Mouse (Mus musculus) adrenal gland, adult 10 weeks (tissue): ENCODE data around the gene H2-Q6. TPM values are rescaled to one million over a fixed set of nuclear protein-coding genes. Genes with fewer than 3 reads are reported as not detected.

Source experiments
- polyA plus RNA-seq: library from polyadenylated mRNA; stranded (reverse); fragments of 350-450 nt; fragmentation: Illumina TruSeq; extraction: RNeasy Lipid Tissue Mini Kit (QIAGEN cat#74804); gene quantifications from one replicate; pipeline ENCODE4 v1.2.3, GENCODE M21; 2014; ENCODE audit warnings: low read depth, low replicate concordance

Gene H2-Q6
- polyA plus RNA-seq: 3.8 TPM

DNA sequence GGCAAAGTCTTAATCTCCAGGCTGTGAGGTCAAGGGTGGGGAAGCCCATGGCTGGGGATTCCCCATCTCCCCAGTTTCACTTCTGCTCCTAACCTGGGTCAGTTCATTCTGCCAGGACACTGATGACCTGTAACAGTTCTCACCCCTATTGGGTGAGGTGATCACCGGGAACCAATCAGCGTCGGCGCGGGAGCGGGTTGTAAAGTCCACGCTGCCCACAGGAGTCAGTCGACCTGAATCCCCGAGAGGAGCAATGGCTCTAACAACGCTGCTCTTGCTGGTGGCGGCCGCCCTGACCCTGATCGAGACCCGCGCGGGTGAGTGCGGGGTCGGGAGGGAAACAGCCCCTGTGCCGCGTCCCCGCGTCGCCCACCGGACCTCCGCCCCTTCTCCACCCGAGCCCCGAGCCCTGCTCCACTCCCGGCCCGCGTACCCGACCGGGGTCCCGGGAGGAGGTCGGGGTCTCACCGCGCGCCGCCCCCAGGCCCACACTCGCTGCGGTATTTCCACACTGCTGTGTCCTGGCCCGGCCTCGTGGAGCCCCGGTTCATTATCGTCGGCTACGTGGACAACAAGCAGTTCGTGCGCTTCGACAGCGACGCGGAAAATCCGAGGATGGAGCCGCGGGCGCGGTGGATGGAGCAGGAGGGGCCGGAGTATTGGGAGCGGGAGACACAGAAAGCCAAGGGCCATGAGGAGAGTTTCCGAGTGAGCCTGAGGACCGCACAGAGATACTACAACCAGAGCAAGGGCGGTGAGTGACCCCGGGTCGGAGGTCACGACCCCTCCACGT lies at the start of gene H2-Q6:
TSS of gene H2-Q6 (plus strand) at position 227 of the 793 bp plus-strand sequence.

DNA sequence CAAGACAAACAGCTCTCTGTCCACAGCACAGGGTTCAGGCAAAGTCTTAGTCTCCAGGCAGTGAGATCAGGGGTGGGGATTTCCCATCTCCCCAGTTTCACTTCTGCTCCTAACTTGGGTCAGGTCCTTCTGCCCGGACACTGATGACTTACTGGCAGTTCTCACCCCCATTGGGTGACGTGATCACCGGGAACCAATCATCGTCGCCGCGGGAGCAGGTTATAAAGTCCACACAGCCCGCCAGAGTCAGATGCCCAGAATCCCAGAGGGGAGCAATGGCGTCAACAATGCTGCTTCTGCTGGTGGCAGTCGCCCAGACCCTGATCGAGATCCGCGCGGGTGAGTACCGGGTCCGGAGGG lies 45.3 kb upstream of the H2-Q6 start, which contains the start of gene H2-Q4:
TSS of gene H2-Q4 (plus strand) at position 249 of the 360 bp plus-strand sequence.

DNA sequence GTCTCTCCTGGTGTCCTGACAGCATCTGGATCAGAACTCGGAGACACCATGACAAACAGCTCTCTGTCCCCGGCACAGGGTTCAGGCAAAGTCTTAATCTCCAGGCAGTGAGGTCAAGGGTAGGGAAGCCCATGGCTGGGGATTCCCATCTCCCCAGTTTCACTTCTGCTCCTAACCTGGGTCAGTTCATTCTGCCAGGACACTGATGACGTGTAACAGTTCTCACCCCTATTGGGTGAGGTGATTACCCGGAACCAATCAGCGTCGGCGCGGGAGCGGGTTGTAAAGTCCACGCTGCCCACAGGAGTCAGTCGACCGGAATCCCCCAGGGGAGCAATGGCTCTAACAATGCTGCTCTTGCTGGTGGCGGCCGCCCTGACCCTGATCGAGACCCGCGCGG lies 14.2 kb downstream of the H2-Q6 start, which contains the start of gene H2-Q7:
TSS of gene H2-Q7 (plus strand) at position 271 of the 400 bp plus-strand sequence.

DNA sequence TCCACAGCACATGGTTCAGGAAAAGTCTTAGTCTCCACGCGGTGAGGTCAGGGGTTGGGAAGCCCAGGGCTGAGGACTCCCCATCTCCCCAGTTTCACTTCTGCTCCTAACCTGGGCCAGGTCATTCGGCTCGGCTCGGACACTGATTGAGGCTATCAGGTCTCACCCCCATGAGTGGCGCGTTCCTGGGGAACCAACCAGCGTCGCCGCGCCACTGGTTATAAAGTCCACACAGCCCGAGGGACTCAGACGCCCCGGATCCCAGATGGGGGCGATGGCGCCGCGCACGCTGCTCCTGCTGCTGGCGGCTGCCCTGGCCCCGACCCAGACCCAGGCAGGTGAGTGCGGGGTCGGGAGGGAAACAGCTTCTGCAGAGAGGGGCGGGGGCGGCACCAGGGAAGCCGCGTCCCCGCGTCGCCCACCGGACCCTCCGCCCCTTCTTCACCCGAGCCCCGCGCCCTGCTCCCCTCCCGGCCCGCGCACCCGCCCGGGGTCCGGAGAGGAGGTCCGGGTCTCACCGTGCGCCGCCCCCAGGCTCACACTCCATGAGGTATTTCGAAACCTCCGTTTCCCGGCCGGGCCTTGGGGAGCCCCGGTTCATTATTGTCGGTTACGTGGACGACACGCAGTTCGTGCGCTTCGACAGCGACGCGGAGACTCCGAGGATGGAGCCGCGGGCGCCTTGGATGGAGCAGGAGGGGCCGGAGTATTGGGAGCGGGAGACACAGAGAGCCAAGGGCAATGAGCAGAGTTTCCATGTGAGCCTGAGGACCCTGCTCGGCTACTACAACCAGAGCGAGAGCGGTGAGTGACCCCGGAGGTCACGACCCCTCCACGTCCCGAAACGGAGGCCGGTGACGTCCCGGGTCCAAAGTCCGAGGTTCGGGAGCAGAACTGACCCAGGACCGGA lies 45.4 kb downstream of the H2-Q6 start, which contains the start of gene H2-Q10:
TSS of gene H2-Q10 (plus strand) at position 248 of the 910 bp plus-strand sequence.

Other genes with a start within 250 kb of the H2-Q6 start
- gene Aif1, start 248.8 kb upstream of the H2-Q6 start, polyA plus RNA-seq: 8.7 TPM
- gene Lst1, start 236.4 kb upstream of the H2-Q6 start, polyA plus RNA-seq: not detected
- not detected for gene Ltb, start 230.4 kb upstream of the H2-Q6 start, polyA plus RNA-seq
- gene Tnf, start 222.8 kb upstream of the H2-Q6 start, polyA plus RNA-seq: not detected
- gene Lta, start 219.5 kb upstream of the H2-Q6 start, polyA plus RNA-seq: not detected
- gene Gm16181, start 204.0 kb upstream of the H2-Q6 start, polyA plus RNA-seq: not detected
- gene Atp6v1g2, start 191.2 kb upstream of the H2-Q6 start, polyA plus RNA-seq: 5.0 TPM
- gene Nfkbil1, start 189.1 kb upstream of the H2-Q6 start, polyA plus RNA-seq: not detected
- 11.1 TPM for gene Ddx39b, start 183.1 kb upstream of the H2-Q6 start, polyA plus RNA-seq
- gene H2-D1, start 162.1 kb upstream of the H2-Q6 start, polyA plus RNA-seq: 42.0 TPM
- not detected for gene H2-Q1, start 104.4 kb upstream of the H2-Q6 start, polyA plus RNA-seq
- 2.0 TPM for gene H2-Q2, start 82.6 kb upstream of the H2-Q6 start, polyA plus RNA-seq
- 19.9 TPM for gene H2-Q4, start 45.2 kb upstream of the H2-Q6 start, polyA plus RNA-seq
- 3.2 TPM for gene H2-Q7, start 14.3 kb downstream of the H2-Q6 start, polyA plus RNA-seq
- gene H2-Q10, start 45.2 kb downstream of the H2-Q6 start, polyA plus RNA-seq: 2.9 TPM
- gene Pou5f1, start 81.2 kb downstream of the H2-Q6 start, polyA plus RNA-seq: not detected
- 1.7 TPM for gene Tcf19, start 92.0 kb downstream of the H2-Q6 start, polyA plus RNA-seq
- 0.41 TPM for gene Cchcr1, start 92.2 kb downstream of the H2-Q6 start, polyA plus RNA-seq
- not detected for gene Psors1c2, start 108.4 kb downstream of the H2-Q6 start, polyA plus RNA-seq
- not detected for gene Cdsn, start 127.3 kb downstream of the H2-Q6 start, polyA plus RNA-seq
- gene 2300002M23Rik, start 142.6 kb downstream of the H2-Q6 start, polyA plus RNA-seq: not detected
- not detected for gene Sfta2, start 176.7 kb downstream of the H2-Q6 start, polyA plus RNA-seq
- gene Gm9573, start 201.8 kb downstream of the H2-Q6 start, polyA plus RNA-seq: not detected
- gene Mucl3, start 218.8 kb downstream of the H2-Q6 start, polyA plus RNA-seq: not detected
- 1.6 TPM for gene Vars2, start 242.7 kb downstream of the H2-Q6 start, polyA plus RNA-seq
- 3.0 TPM for gene Gtf2h4, start 248.9 kb downstream of the H2-Q6 start, polyA plus RNA-seq